Mouse (Mus musculus) frontal cortex, adult 2 months (tissue): ENCODE results near the gene Olfr1156. TPM values are rescaled to one million over a fixed set of nuclear protein-coding genes. Genes with fewer than 3 reads are reported as not detected.

ENCODE experiments used
- DNase-seq, 2 experiments: peaks; one replicate each; pipeline ENCODE4 v3.0.0; 2022; ENCODE audit warnings: low spot score in 1 of 2; ENCODE audit errors: extremely low spot score in 1 of 2
- polyA plus RNA-seq: library from polyadenylated mRNA; depleted of rRNA; stranded (reverse); fragments of >200 nt; gene quantifications from 2 replicates; pipeline ENCODE4 v1.2.3, GENCODE M21; 2012; rRNA removed

Gene Olfr1156
- not detected in 2 replicates for polyA plus RNA-seq

DNA sequence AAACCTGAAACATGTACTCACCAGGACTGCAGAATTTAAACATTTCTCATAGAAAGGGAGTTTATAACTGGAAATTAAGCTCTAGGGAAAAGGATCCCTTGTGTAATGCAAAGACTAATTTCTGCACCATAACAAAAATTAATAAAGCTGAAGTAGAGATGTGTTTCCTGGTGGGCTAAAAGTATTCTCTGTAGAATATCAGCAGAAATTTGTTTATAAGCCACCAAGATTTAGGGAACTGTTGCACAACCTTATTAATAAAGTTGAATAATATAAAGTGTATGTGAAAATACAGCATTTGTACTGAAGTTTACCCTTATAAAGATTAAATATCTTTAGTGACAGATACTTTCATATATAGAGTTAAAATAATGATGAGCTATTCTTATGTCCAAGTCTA lies at the start of gene Olfr1156:
Gene Olfr1156 (minus strand): TSS at position 101 of the 400 bp plus-strand sequence.
- DNase-seq = no peak

DNA sequence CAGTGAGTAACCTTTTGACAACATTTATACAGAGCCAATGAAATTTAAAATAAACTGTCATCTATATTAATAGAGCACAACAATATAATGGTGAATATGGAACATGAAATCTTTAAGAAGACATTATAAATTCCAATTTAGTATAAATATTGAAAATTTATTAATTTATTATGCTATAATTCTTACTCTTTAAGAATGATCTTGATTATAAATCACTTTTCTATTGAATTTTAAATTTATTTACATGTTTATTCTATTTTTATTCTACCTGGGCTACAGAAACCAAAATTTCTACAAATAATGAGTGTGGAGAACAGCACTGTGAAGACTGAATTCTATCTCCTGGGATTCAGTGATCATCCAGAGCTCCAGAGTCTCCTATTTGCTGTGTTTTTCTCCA lies 36.9 kb upstream of the Olfr1156 start, which contains the start of gene Olfr1158:
Gene Olfr1158 (plus strand): TSS at position 301 of the 400 bp plus-strand sequence.
- DNase-seq = no peak

DNA sequence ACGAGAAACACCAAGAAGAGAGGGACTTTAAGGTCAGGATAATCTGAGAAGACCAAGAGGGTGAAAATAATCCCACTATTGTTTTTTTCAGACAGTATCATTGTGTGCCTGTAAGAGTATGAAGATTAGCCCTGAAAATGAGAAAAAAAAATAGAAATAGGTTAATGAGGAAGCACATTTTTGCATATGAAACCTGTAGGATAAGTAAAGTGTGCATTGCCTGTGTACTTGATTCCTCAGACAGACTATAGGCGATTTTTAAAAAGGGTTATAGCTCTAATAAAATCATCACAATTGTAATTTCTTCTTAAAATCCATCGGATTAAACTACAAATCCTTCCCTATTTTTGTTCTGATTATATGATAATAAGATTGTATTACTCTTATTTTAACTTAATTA lies 21.7 kb upstream of the Olfr1156 start, which contains the start of gene Olfr74:
Gene Olfr74 (minus strand): TSS at position 101 of the 400 bp plus-strand sequence.
- DNase-seq = no peak

DNA sequence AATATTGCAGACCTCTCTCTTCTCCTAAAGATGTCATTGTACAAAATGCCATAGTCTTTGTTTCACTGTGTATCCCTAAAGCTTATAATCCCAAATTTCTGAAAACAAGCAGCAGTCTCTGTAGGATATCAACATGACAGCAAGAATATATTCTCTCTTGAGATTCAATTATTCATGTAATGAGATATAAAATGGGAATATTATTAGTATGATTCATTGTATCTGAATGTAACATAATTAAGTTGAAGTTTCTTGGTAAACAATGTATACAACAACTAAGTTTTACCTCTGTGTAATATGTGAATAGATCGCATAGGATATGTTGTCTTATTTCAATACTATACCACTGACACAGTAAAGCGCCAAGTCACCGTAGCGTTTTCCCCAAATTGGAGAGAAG lies 15.3 kb upstream of the Olfr1156 start, which contains the start of gene Olfr1157:
Gene Olfr1157 (minus strand): TSS at position 101 of the 400 bp plus-strand sequence.
- DNase-seq = no peak

DNA sequence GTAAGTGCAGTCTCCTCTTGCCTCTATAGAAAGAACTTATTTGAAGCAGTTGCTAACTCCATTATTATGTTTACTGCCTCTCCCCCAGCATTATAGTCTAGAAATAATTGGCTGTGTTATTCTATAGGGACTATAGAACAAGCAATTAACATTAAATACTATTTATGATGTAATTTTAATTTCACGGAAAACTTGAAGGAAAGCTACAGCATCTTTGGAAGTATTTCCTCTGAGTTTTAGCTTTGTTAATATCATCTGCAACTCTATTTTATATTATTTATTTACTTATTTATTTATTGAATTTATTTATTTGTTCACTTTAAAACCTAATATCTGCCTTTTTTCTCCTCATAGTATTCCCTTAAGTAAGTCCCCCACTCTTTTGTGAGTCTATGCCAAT lies 7.9 kb downstream of the Olfr1156 start, which contains the start of gene Olfr1155:
Gene Olfr1155 (minus strand): TSS at position 101 of the 400 bp plus-strand sequence.
- no peak for DNase-seq

DNA sequence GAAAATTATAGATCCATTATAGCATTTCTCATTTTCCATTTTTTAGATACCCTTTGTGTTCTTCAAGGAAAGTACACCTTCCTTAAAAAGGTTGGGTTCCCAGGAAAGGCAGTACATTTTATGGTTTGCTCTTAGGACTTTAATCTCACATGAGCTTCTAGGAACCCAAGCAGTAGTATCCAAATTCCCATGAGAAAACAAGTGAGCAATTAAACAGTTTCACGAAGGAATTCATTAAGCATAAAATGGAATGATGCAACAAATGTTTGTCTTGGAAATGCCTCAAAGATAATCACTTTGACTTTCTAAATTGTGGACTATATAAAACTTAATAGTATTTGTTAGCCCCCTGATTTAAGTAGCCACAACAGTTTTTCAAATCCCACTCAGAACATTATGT lies 47.8 kb downstream of the Olfr1156 start, which contains the start of gene Olfr1154:
Gene Olfr1154 (minus strand): TSS at position 101 of the 400 bp plus-strand sequence.
- DNase-seq = no peak

Other genes starting within 250 kb of the Olfr1156 start
- gene Olfr1137, start 239.9 kb downstream of the Olfr1156 start, polyA plus RNA-seq = 0.02 TPM in 1 of 2 replicates, not detected in the other
- gene Olfr1138, start 213.1 kb downstream of the Olfr1156 start, polyA plus RNA-seq = not detected in 2 replicates
- 0.13 TPM in 1 of 2 replicates, not detected in the other for gene Olfr1140, start 209.3 kb downstream of the Olfr1156 start, polyA plus RNA-seq
- gene Olfr1141, start 199.1 kb downstream of the Olfr1156 start, polyA plus RNA-seq = not detected in 2 replicates
- 0.11 TPM in 1 of 2 replicates, not detected in the other for gene Olfr152, start 173.6 kb downstream of the Olfr1156 start, polyA plus RNA-seq
- not detected in 2 replicates for gene Olfr1143, start 152.5 kb downstream of the Olfr1156 start, polyA plus RNA-seq
- not detected in 2 replicates for gene Olfr1145, start 143.3 kb downstream of the Olfr1156 start, polyA plus RNA-seq
- gene Olfr1148, start 122.6 kb downstream of the Olfr1156 start, polyA plus RNA-seq = not detected in 2 replicates
- gene Olfr1150-ps1, start 109.1 kb downstream of the Olfr1156 start, polyA plus RNA-seq = not detected in 2 replicates
- gene Olfr1151, start 97.2 kb downstream of the Olfr1156 start, polyA plus RNA-seq = not detected in 2 replicates
- gene Olfr1152, start 86.6 kb downstream of the Olfr1156 start, polyA plus RNA-seq = not detected in 2 replicates
- gene Olfr1153, start 58.1 kb downstream of the Olfr1156 start, polyA plus RNA-seq = not detected in 2 replicates
- not detected in 2 replicates for gene Olfr1154, start 47.9 kb downstream of the Olfr1156 start, polyA plus RNA-seq
- gene Olfr1155, start 8.0 kb downstream of the Olfr1156 start, polyA plus RNA-seq = not detected in 2 replicates
- not detected in 2 replicates for gene Olfr1157, start 15.2 kb upstream of the Olfr1156 start, polyA plus RNA-seq
- gene Olfr74, start 21.6 kb upstream of the Olfr1156 start, polyA plus RNA-seq = not detected in 2 replicates
- gene Olfr1158, start 37.0 kb upstream of the Olfr1156 start, polyA plus RNA-seq = not detected in 2 replicates
- gene Olfr1160, start 55.2 kb upstream of the Olfr1156 start, polyA plus RNA-seq = 0.02 TPM in 1 of 2 replicates, not detected in the other
- gene Olfr1161, start 69.7 kb upstream of the Olfr1156 start, polyA plus RNA-seq = not detected in 2 replicates
- not detected in 2 replicates for gene Olfr73, start 84.6 kb upstream of the Olfr1156 start, polyA plus RNA-seq
- gene Olfr1162, start 98.0 kb upstream of the Olfr1156 start, polyA plus RNA-seq = not detected in 2 replicates
- not detected in 2 replicates for gene Olfr1163, start 118.7 kb upstream of the Olfr1156 start, polyA plus RNA-seq
- gene Olfr1164, start 140.9 kb upstream of the Olfr1156 start, polyA plus RNA-seq = not detected in 2 replicates
- gene Olfr1166, start 175.2 kb upstream of the Olfr1156 start, polyA plus RNA-seq = not detected in 2 replicates
- gene Olfr1167, start 202.1 kb upstream of the Olfr1156 start, polyA plus RNA-seq = not detected in 2 replicates
- not detected in 2 replicates for gene Olfr1168, start 228.8 kb upstream of the Olfr1156 start, polyA plus RNA-seq